Mouse (Mus musculus) thymus, adult 18-20 months (tissue): Measurements from ENCODE around the gene Nefh.

Source experiments
- DNase-seq, 2 experiments: peaks; one replicate each; pipeline ENCODE4 v3.0.0; 2022; ENCODE audit warnings: mixed read lengths in 2 of 2

The Nefh gene

GRCm38 (mm10) chr11:4947813-4948174 lies at the start of gene Nefh:
TSS of gene Nefh (minus strand) at chr11:4948064.
- peak in 1 of 2 experiments; percentile 9 for DNase-seq

- no peak for DNase-seq
Measured at GRCm38 (mm10) chr11:4996621-4997199, 48.8 kb upstream of the Nefh start.

- DNase-seq, result no peak
Measured at GRCm38 (mm10) chr11:4995676-4996075, 47.8 kb upstream of the Nefh start.

- DNase-seq, result no peak
Measured at GRCm38 (mm10) chr11:4992471-4992870, 44.6 kb upstream of the Nefh start.

- DNase-seq, result peak; percentile 27 to 36
Measured at GRCm38 (mm10) chr11:4989187-4989586, 41.3 kb upstream of the Nefh start.

GRCm38 (mm10) chr11:4987487-4987852 lies 39.6 kb upstream of the Nefh start:
- DNase-seq, result no peak

- peak; percentile 90 for DNase-seq
Measured at GRCm38 (mm10) chr11:4986695-4987486, 39.0 kb upstream of the Nefh start, which contains the start of gene Ap1b1. TSS of gene Ap1b1 (plus strand) at chr11:4986824.

- DNase-seq, result no peak
Measured at GRCm38 (mm10) chr11:4984799-4985198, 36.9 kb upstream of the Nefh start.

- DNase-seq, result no peak
Measured at GRCm38 (mm10) chr11:4984249-4984648, 36.4 kb upstream of the Nefh start.

GRCm38 (mm10) chr11:4983538-4983937 lies 35.7 kb upstream of the Nefh start:
- DNase-seq, result no peak

GRCm38 (mm10) chr11:4983010-4983409 lies 35.1 kb upstream of the Nefh start:
- DNase-seq, result no peak

GRCm38 (mm10) chr11:4975623-4976022 lies 27.8 kb upstream of the Nefh start:
- DNase-seq, result peak; percentile 32 to 37

GRCm38 (mm10) chr11:4974376-4975122 lies 26.7 kb upstream of the Nefh start:
- no peak for DNase-seq

- DNase-seq, result no peak
Measured at GRCm38 (mm10) chr11:4973871-4974256, 26.0 kb upstream of the Nefh start.

GRCm38 (mm10) chr11:4972967-4973870 lies 25.4 kb upstream of the Nefh start:
- DNase-seq, result peak in 1 of 2 experiments; percentile 24

GRCm38 (mm10) chr11:4968376-4968775 lies 20.5 kb upstream of the Nefh start:
- DNase-seq, result no peak

- DNase-seq, result no peak
Measured at GRCm38 (mm10) chr11:4967549-4967948, 19.7 kb upstream of the Nefh start.

- DNase-seq, result no peak
Measured at GRCm38 (mm10) chr11:4966888-4967287, 19.0 kb upstream of the Nefh start.

GRCm38 (mm10) chr11:4966325-4966724 lies 18.5 kb upstream of the Nefh start:
- no peak for DNase-seq

- no peak for DNase-seq
Measured at GRCm38 (mm10) chr11:4963099-4963808, 15.4 kb upstream of the Nefh start.

- no peak for DNase-seq
Measured at GRCm38 (mm10) chr11:4953918-4954317, 6.1 kb upstream of the Nefh start.

- no peak for DNase-seq
Measured at GRCm38 (mm10) chr11:4953401-4953800, 5.5 kb upstream of the Nefh start.
